Mouse (Mus musculus): ENCODE results near the gene Hist1h2ag. TPM values are rescaled to one million over a fixed set of nuclear protein-coding genes. Genes with fewer than 3 reads are reported as not detected.
A peak's percentile ranks its signal among the peaks of the same experiment; 100 is the strongest.
"Not testable (repeated sequence)": the region's sequence is repeated elsewhere in the genome, so short reads cannot be mapped to it uniquely, and the experiment has no call there.

The Hist1h2ag gene
- polyA plus RNA-seq, 2 experiments = 54.6 to 56.7 TPM

DNA sequence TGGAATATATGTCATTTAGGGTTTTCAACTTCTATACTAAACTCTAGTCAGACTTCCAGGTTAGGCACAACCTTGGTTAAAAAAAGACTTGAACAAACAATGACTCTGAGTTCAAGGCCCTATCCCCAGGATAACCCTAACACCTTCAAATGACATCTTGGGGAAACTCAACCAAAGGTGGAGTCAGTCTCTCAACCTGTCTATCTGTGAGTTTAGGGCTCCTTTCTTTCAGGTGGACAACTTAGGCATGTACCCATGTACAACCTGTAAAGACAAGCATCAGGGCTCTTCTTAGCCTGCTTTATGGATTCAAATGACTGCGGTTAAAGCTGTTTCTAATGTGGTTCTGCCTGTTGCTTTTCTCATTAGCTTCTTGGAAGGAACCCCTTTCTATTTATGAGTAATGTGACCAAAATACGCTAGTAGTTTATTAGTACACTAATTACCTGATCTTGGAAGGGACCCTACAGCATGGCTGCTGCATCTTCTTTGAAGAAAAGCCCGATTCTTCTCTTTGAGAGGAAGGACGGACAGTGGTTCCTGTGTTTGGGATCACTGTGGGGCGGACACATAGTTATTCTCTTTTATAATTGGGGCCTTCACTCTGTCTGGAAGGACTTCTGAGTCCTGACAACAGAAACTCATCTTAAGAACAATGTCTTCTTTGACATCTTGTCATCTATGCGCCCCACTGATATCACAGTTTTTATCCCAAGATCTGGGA lies 1.9 kb upstream of the Hist1h2ag start:
- peaks cover 18% of the 10 kb centered on the region for H3K4me1 ChIP-seq (ENCODE audit: control insufficient read depth, insufficient read depth, low read length)
- no peak for ATAC-seq (ENCODE audit: low FRiP score, low read depth)
- H3K27ac ChIP-seq (replicated peaks; ENCODE audit: low read depth, low read length) = no peak overlapping the region

GRCm38 (mm10) chr13:22043503-22044431 lies 1.0 kb upstream of the Hist1h2ag start:
- TF ChIP-seq POLR2A (IDR thresholded peaks at IDR 0.05; ENCODE audit: borderline replicate concordance, extremely low read depth, insufficient read depth, insufficient read length) = no peak
- Histone ChIP-seq H3K9me3 (ENCODE audit: control insufficient read depth, low read length) (no peaks in the 10 kb centered on the region), H3K4me2 (replicated peaks; ENCODE audit: low read depth, low read length, severe bottlenecking) (peak overlapping the region; percentile 44), H3K27ac (replicated peaks; ENCODE audit: low read depth, low read length) (peak overlapping the region; percentile 63), H3K4me1 (ENCODE audit: control insufficient read depth, insufficient read depth, low read length) (peaks cover 17% of the 10 kb centered on the region), H3K27me3 (ENCODE audit: control insufficient read depth, insufficient read depth, low read length) (no peaks in the 10 kb centered on the region), H3K9ac (ENCODE audit: low read depth, low read length, severe bottlenecking) (peak overlapping the region; percentile 43; the same call in 1 of the 2 replicates), H3K36me3 (ENCODE audit: control insufficient read depth, insufficient read depth, low read length) (no peaks in the 10 kb centered on the region), H3K4me3 (replicated peaks; ENCODE audit: low read length) (peak overlapping the region; percentile 30)
- DNase-seq (ENCODE audit: low spot score) (peak; percentile 92), ATAC-seq (ENCODE audit: low FRiP score, low read depth) (no peak)
- 1% methylated on average over 9 of the region's 14 CpGs for WGBS

More for the DNA sequence above, 1.9 kb upstream of the Hist1h2ag start:
- Histone ChIP-seq H3K36me3 (ENCODE audit: control insufficient read depth, insufficient read depth, low read length) (no peaks in the 10 kb centered on the region), H3K27me3 (ENCODE audit: control insufficient read depth, insufficient read depth, low read length) (no peaks in the 10 kb centered on the region), H3K4me3 (replicated peaks; ENCODE audit: low read length) (peak overlapping the region; percentile 30), H3K9me3 (ENCODE audit: control insufficient read depth, low read length) (no peaks in the 10 kb centered on the region), H3K9ac (ENCODE audit: low read depth, low read length, severe bottlenecking) (no peak overlapping the region), H3K4me2 (replicated peaks; ENCODE audit: low read depth, low read length, severe bottlenecking) (peak overlapping the region; percentile 44; the same call in 1 of the 2 replicates)
- DNase-seq (ENCODE audit: low spot score) = no peak
- TF ChIP-seq POLR2A (IDR thresholded peaks at IDR 0.05; ENCODE audit: borderline replicate concordance, extremely low read depth, insufficient read depth, insufficient read length) = no peak
- 84% methylated on average over 6 of the region's 6 CpGs for WGBS

DNA sequence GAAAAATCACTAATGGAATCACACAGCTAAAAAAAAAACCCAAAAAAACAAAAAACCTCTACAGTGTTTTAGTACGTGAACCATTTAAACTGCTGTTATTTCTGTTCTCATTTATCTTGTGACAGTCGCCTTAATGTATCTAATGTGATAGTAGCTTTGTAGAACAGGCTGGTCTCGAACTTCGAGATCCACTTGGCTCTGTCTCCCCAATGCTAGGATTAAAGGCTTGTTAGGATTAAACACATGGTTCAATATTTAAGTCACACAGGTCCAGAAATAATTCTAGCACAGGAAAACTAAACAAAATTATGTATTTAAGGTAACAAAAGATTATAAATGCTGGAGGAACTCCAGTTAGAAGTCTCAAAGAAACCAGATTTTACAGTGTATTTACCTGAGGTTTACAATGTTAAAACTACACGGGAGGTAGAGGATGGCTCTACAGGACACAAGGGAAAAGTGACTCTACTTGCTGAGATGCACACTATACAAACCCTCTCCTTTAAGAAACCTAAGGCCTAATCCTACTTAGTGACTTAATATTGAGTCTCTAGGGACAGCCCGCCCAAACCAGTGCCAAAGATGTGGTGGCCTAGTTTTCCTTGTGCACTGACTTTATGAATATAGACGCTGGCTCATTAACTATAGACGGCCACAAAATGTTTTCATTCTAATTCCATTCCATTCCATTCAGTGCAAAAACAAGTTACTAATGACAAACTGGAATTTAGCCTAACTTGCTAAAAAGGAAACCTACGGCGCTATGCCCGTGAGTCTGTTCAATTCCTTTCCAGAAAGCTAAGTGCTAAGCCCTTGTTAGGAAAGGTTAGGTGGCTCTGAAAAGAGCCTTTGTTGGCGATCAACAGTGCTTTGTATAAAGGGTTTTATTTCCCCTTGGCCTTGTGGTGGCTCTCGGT lies 835 bp downstream of the Hist1h2ag start:
- Histone ChIP-seq H3K9me3 (ENCODE audit: control insufficient read depth, low read length) (no peaks in the 10 kb centered on the region), H3K36me3 (ENCODE audit: control insufficient read depth, insufficient read depth, low read length) (no peaks in the 10 kb centered on the region), H3K27me3 (ENCODE audit: control insufficient read depth, insufficient read depth, low read length) (no peaks in the 10 kb centered on the region), H3K9ac (ENCODE audit: low read depth, low read length, severe bottlenecking) (peak overlapping the region; percentile 43; the same call in 1 of the 2 replicates), H3K4me1 (ENCODE audit: control insufficient read depth, insufficient read depth, low read length) (peaks cover 17% of the 10 kb centered on the region), H3K4me2 (replicated peaks; ENCODE audit: low read depth, low read length, severe bottlenecking) (peak overlapping the region; percentile 79), H3K27ac (replicated peaks; ENCODE audit: low read depth, low read length) (peak overlapping the region; percentile 90), H3K4me3 (replicated peaks; ENCODE audit: low read length) (peak overlapping the region; percentile 42)
- no peak for ATAC-seq (ENCODE audit: low FRiP score, low read depth)
- no peak for TF ChIP-seq POLR2A (IDR thresholded peaks at IDR 0.05; ENCODE audit: borderline replicate concordance, extremely low read depth, insufficient read depth, insufficient read length)
- no peak for DNase-seq (ENCODE audit: low spot score)
- 2% methylated on average over 13 of the region's 13 CpGs for WGBS

GRCm38 (mm10) chr13:22041142-22041536 lies 1.6 kb downstream of the Hist1h2ag start, which contains the start of gene Hist1h4i:
Gene Hist1h4i, minus strand, starts transcription at chr13:22041362.
- TF ChIP-seq POLR2A (IDR thresholded peaks at IDR 0.05; ENCODE audit: borderline replicate concordance, extremely low read depth, insufficient read depth, insufficient read length) = peak; percentile 58; the same call in 1 of the 2 replicates
- peak within 1 kb of the TSS; percentile 42 for H3K4me3 ChIP-seq (replicated peaks; ENCODE audit: low read length)
- peak within 1 kb of the TSS; percentile 79 for H3K4me2 ChIP-seq (replicated peaks; ENCODE audit: low read depth, low read length, severe bottlenecking)
- WGBS = under 1% methylated on average over 21 of the region's 27 CpGs
- DNase-seq (ENCODE audit: low spot score) (peak; percentile 96), ATAC-seq (ENCODE audit: low FRiP score, low read depth) (peak; percentile 71)
- peak within 1 kb of the TSS; percentile 55 for H3K9ac ChIP-seq (ENCODE audit: low read depth, low read length, severe bottlenecking)
- peak within 1 kb of the TSS; percentile 90 for H3K27ac ChIP-seq (replicated peaks; ENCODE audit: low read depth, low read length)
- H3K27me3 ChIP-seq (ENCODE audit: control insufficient read depth, insufficient read depth, low read length); H3K9me3 ChIP-seq (ENCODE audit: control insufficient read depth, low read length); H3K36me3 ChIP-seq (ENCODE audit: control insufficient read depth, insufficient read depth, low read length): not testable (repeated sequence)
- H3K4me1 ChIP-seq (ENCODE audit: control insufficient read depth, insufficient read depth, low read length) = peaks cover 19% of the 10 kb centered on the region

Measured in limb, embryonic 14.5 days (tissue).